Mouse (Mus musculus) MEL (cell line): ENCODE measurements around the gene Rnf121.

Experiments
- BHLHE40 ChIP-seq: IDR thresholded peaks from 2 replicates; pipeline ENCODE4 v1.6.1; 2012; ENCODE audit warnings: low read depth, mild to moderate bottlenecking, inconsistent platforms, low read length, improper control_type of control experiment, borderline replicate concordance
- CTCF ChIP-seq, 3 experiments: IDR thresholded peaks in 2 of 3; conservative IDR thresholded peaks in 1 of 3; 2 replicates each; pipeline ENCODE4 v1.5.1; 2011 to 2012; ENCODE audit warnings: low read length in 3 of 3, low read depth in 2 of 3, mild to moderate bottlenecking in 2 of 3, improper control_type of control experiment in 1 of 3, inconsistent platforms in 1 of 3, mixed read lengths in 1 of 3, moderate library complexity in 1 of 3; ENCODE audit not compliant: control insufficient read depth in 1 of 3, insufficient read depth in 1 of 3, poor library complexity in 1 of 3, severe bottlenecking in 1 of 3
- E2F4 ChIP-seq: IDR thresholded peaks from 2 replicates; pipeline ENCODE4 v1.6.1; 2011; ENCODE audit warnings: low read depth, low read length, improper control_type of control experiment, borderline replicate concordance
- ELF1 ChIP-seq: IDR thresholded peaks from 2 replicates; pipeline ENCODE4 v1.6.1; 2014; ENCODE audit warnings: low read depth, mild to moderate bottlenecking, inconsistent platforms, low read length, improper control_type of control experiment, moderate library complexity
- EP300 ChIP-seq, 2 experiments: IDR thresholded peaks; 2 replicates each; pipeline ENCODE4 v1.6.1; 2011; ENCODE audit warnings: improper control_type of control experiment in 2 of 2, low read length in 2 of 2, low read depth in 1 of 2, mild to moderate bottlenecking in 1 of 2
- HCFC1 ChIP-seq: IDR thresholded peaks from 2 replicates; pipeline ENCODE4 v1.6.1; 2012; ENCODE audit warnings: low read depth, mild to moderate bottlenecking, inconsistent platforms, low read length, improper control_type of control experiment, moderate library complexity
- TCF12 ChIP-seq: IDR thresholded peaks from 2 replicates; pipeline ENCODE4 v1.6.1; 2014; ENCODE audit warnings: low read depth, mild to moderate bottlenecking, inconsistent platforms, low read length, improper control_type of control experiment, moderate library complexity
- ZC3H11A ChIP-seq: IDR thresholded peaks from 2 replicates; pipeline ENCODE4 v1.6.1; 2012; ENCODE audit warnings: low read depth, mild to moderate bottlenecking, inconsistent platforms, low read length, improper control_type of control experiment

GRCm38 (mm10) chr7:102103555-102103954 is 38.3 kb upstream of the Rnf121 start:
- TF ChIP-seq TCF12, result peak; percentile 69; the same call in 1 of the 2 replicates
- peak; percentile 49 to 62; a peak in 3 of 4 replicates for TF ChIP-seq EP300 (IDR thresholded peaks at IDR 0.05; ENCODE audit: low read depth in 1 of 2, low read length in 2 of 2)
- TF ChIP-seq BHLHE40, result no peak
- TF ChIP-seq ELF1, result no peak
- TF ChIP-seq ZC3H11A, result no peak
- TF ChIP-seq CTCF (IDR thresholded peaks at IDR 0.05 in 2 of 3, conservative IDR thresholded peaks at IDR 0.05 in 1 of 3; ENCODE audit: control insufficient read depth in 1 of 3, insufficient read depth in 1 of 3, low read depth in 2 of 3, low read length in 3 of 3, poor library complexity in 1 of 3, severe bottlenecking in 1 of 3), result no peak
- TF ChIP-seq HCFC1, result no peak
- TF ChIP-seq E2F4, result no peak
